Mouse (Mus musculus) testis, adult 2 months (tissue): ENCODE results near the gene Ywhab.

Experiments
- CTCF ChIP-seq: fragments of 200-500 bp; IDR thresholded peaks from 2 replicates; pipeline ENCODE4 v1.5.1; 2012; ENCODE audit warnings: low read depth, mild to moderate bottlenecking, inconsistent platforms, low read length, moderate library complexity; ENCODE audit not compliant: control insufficient read depth, insufficient read depth, insufficient replicate concordance
- POLR2A ChIP-seq: fragments of 200-500 bp; IDR thresholded peaks from 2 replicates; pipeline ENCODE4 v1.6.1; 2012; ENCODE audit warnings: low read depth, mild to moderate bottlenecking, inconsistent platforms, low read length, moderate library complexity; ENCODE audit not compliant: control insufficient read depth

- TF ChIP-seq POLR2A (no peak), CTCF (no peak)
These were observed 29.1 kb upstream of the Ywhab start for GRCm38 (mm10) chr2:163965706-163966105.
